Comparison of ENCODE assay signal across 22 mouse cellular contexts in the genomic region with DNA sequence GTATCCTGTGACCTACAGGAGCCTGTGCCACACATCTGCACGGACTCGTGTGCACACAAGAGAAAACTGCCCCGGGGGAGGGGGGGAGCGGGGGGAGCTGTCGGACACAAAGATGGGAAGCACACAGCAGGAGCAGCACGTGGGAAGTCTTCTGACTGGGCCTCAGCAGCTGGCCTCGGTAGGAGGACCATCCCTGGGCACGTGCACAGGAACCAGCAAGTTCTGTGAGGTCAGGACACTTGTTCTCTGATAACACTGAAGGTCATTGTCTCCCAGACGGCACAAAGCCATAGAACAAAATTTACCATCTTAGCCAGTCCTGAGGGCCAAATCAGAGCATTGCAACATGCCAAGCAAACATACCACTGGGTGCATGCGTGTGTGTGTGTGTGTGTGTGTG. TPM values are rescaled to one million over a fixed set of nuclear protein-coding genes. Genes with fewer than 3 reads are reported as not detected.
DNase-seq lines count a peak whose midpoint lies in the region; ATAC-seq and TF ChIP-seq lines count a peak whose summit lies in the region.
"Had no signal": no experiment of that assay in that cellular context is flagged by ENCODE, and none has a peak within 500 bp of the region (broad histone marks: within the 10 kb centered on the region; RNA-seq: fewer than 3 reads in every experiment).

No protein-coding gene starts in this region.

- intact Hi-C loops in heart, postnatal 25 days (cut with DNase I): no loop called here

- ATAC-seq in heart, postnatal 0 days (ENCODE audit: insufficient read depth, low read depth): peak; percentile 67
- ATAC-seq: forebrain, embryonic 13.5 days had no signal

- WGBS in heart, postnatal 0 days: 42% methylated on average over 10 of the region's 10 CpGs

- peak; percentile 80 to 82 for DNase-seq in adrenal gland, adult (ENCODE audit: inconsistent age in 2 of 2, low spot score in 1 of 2)
- no peak for DNase-seq in adrenal gland, postnatal 4 days (ENCODE audit: low spot score in 2 of 2)
- DNase-seq in heart, postnatal 0 days (ENCODE audit: low spot score): peak; percentile 36
- DNase-seq in heart, postnatal 25 days (ENCODE audit: low spot score): no peak
- peak; percentile 45 for DNase-seq in testis, postnatal 14 days (ENCODE audit: low spot score)
- no peak for DNase-seq in testis, postnatal 10 days (ENCODE audit: low spot score)
- DNase-seq in layer of hippocampus, adult 9-10 months (ENCODE audit: low spot score): no peak
- DNase-seq in kidney, adult 8-10 months: no peak
- DNase-seq: cerebellum, adult 11 months; cerebellum, postnatal 10 days; gastrocnemius, postnatal 10 days; heart, adult 18-20 months; kidney, adult 18-20 months; kidney, postnatal 10 days; lung, embryonic 14.5 days; right cerebral cortex, postnatal 25 days had no signal

- no peak for TF ChIP-seq CTCF in heart, postnatal 0 days (IDR thresholded peaks at IDR 0.05; ENCODE audit: low read depth)

- no peak overlapping the region for H3K4me2 ChIP-seq in heart, postnatal 0 days (ENCODE audit: low read depth, low read length)
- H3K4me2 ChIP-seq: embryonic facial prominence, embryonic 12.5 days; forebrain, embryonic 13.5 days; lung, embryonic 14.5 days; midbrain, embryonic 11.5 days; neural tube, embryonic 13.5 days had no signal

- H3K27ac ChIP-seq in heart, postnatal 0 days (ENCODE audit: low read depth): no peak overlapping the region
- H3K27ac ChIP-seq: embryonic facial prominence, embryonic 12.5 days; forebrain, embryonic 13.5 days; layer of hippocampus, adult 2 months; neural tube, embryonic 13.5 days had no signal

- H3K4me3 ChIP-seq in heart, postnatal 0 days (ENCODE audit: low read depth, low read length): no peak overlapping the region
- H3K4me3 ChIP-seq: embryonic facial prominence, embryonic 12.5 days; erythroblast, embryonic 14.5 days; forebrain, embryonic 13.5 days; layer of hippocampus, adult 2 months; neural tube, embryonic 13.5 days had no signal

- TF ChIP-seq EP300 in heart, postnatal 0 days (IDR thresholded peaks at IDR 0.05; ENCODE audit: low read depth): no peak

- peaks cover 8% of the 10 kb centered on the region for H3K36me3 ChIP-seq in heart, postnatal 0 days (replicated peaks; ENCODE audit: control insufficient read depth, insufficient read depth, low read length)
- H3K36me3 ChIP-seq: embryonic facial prominence, embryonic 12.5 days had no signal

- no peaks in the 10 kb centered on the region for H3K9me3 ChIP-seq in heart, postnatal 0 days (replicated peaks; ENCODE audit: control insufficient read depth, low read length)
- H3K9me3 ChIP-seq: embryonic facial prominence, embryonic 12.5 days; forebrain, embryonic 13.5 days; neural tube, embryonic 13.5 days had no signal

- H3K27me3 ChIP-seq in heart, postnatal 0 days (ENCODE audit: control insufficient read depth, insufficient read depth, low read length): no peaks in the 10 kb centered on the region
- H3K27me3 ChIP-seq: embryonic facial prominence, embryonic 12.5 days; forebrain, embryonic 13.5 days; neural tube, embryonic 13.5 days had no signal

- no peak overlapping the region for H3K9ac ChIP-seq in heart, postnatal 0 days (replicated peaks; ENCODE audit: low read depth, low read length)
- H3K9ac ChIP-seq: embryonic facial prominence, embryonic 12.5 days; forebrain, embryonic 13.5 days; lung, embryonic 14.5 days; neural tube, embryonic 13.5 days had no signal

- peaks cover 9% of the 10 kb centered on the region; the same call in 1 of the 2 replicates for H3K4me1 ChIP-seq in heart, postnatal 0 days (ENCODE audit: control insufficient read depth, insufficient read depth)
- H3K4me1 ChIP-seq: forebrain, embryonic 13.5 days; neural tube, embryonic 13.5 days had no signal

RNA-seq across cellular contexts. Expression of a gene that starts 43.8 kb away (rescaled TPM):
- total RNA-seq in adrenal gland, postnatal 4 days (2021): 100 to 1,000 TPM; 144 to 153 TPM
- 6.3 and 13.0 TPM in 2 replicates for total RNA-seq in heart, postnatal 0 days (2014; rRNA removed; ENCODE audit: low replicate concordance)
- 24.7 and 25.3 TPM in 2 replicates for polyA plus RNA-seq in heart, postnatal 0 days (2015; fragmentation: Nextera tagmentation; extraction: Ambion mirVana)
- 10 to 100 TPM; 56.3 to 58.1 TPM for total RNA-seq in heart, postnatal 25 days (2021)

Comparison
In these comparisons a context has a peak if more than half of its experiments do, and no peak if none do; other contexts are left out.
1. DNase-seq: peak in adrenal gland, adult (2 of 2), heart, postnatal 0 days (single experiment) and testis, postnatal 14 days (single experiment); none in adrenal gland, postnatal 4 days (0 of 2), heart, postnatal 25 days (single experiment), testis, postnatal 10 days (single experiment), layer of hippocampus, adult 9-10 months (single experiment) and kidney, adult 8-10 months (0 of 2).